Mouse (Mus musculus): ENCODE data around the gene Idnk. TPM values are rescaled to one million over a fixed set of nuclear protein-coding genes. Genes with fewer than 3 reads are reported as not detected.

Idnk gene
- 10 to 100 TPM; 31.2 to 31.6 TPM for total RNA-seq (2021)
- long read RNA-seq, experiment 1, transcript Idnk-202 (4 exons, 1,462 nt), result major isoform, 16 of 18 reads
- long read RNA-seq, experiment 1, partial matches to known transcripts, result 0 of 18 reads
- long read RNA-seq, experiment 1, other reads (novel, unspliced or antisense), result 1 of 18 reads
- long read RNA-seq, experiment 2, partial matches to known transcripts, result 1 of 9 reads
- long read RNA-seq, experiment 2, other reads (novel, unspliced or antisense), result 3 of 9 reads

DNA sequence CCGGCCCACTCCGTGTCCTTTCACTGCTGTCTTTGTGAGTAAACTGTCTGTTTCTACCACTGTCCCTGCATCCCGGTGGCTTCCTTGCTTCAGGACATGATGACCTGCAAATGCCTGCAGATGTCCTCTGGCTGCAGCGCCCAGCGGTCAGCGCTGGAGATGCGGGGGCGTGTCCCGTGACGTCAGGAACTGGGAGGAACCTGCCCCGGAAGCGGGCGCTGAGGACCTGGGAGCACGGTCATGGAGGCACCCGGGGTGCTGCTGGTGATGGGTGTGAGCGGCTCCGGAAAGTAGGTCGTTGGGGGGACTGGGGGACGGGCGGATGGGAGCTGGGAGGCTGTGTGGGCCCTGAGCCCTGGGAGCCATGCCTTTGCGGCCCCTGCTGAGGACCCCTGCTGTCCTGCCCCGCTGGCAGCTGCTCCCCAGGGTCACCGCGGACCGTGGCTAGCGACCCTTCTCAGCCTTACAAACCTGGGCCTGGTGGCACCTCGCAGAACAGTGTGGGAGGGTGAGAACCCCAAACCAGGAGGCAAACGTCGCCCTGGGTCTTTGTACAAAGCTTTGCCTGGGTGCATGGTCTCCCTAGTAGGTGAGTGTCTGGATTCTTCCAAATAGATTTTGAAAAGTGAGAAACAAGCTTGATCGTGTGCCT lies at the start of gene Idnk:
Gene Idnk (plus strand): TSS at position 203 of the 652 bp plus-strand sequence.
- Histone ChIP-seq H3K27ac (peak within 1 kb of the TSS; percentile 84), H3K4me3 (peak within 1 kb of the TSS; percentile 56)
- intact Hi-C loops (cut with DNase I), result loop anchor here (2.0 to 5.0 kb wide), 4 partner anchors 75 to 245 kb away; partner anchors contain the start of genes Hnrnpk and Rmi1
- DNase-seq (ENCODE audit: extremely low spot score in 1 of 2, low spot score in 2 of 2), result peak; percentile 83 to 88
- TF ChIP-seq CTCF (IDR thresholded peaks at IDR 0.05), result peak; percentile 11

DNA sequence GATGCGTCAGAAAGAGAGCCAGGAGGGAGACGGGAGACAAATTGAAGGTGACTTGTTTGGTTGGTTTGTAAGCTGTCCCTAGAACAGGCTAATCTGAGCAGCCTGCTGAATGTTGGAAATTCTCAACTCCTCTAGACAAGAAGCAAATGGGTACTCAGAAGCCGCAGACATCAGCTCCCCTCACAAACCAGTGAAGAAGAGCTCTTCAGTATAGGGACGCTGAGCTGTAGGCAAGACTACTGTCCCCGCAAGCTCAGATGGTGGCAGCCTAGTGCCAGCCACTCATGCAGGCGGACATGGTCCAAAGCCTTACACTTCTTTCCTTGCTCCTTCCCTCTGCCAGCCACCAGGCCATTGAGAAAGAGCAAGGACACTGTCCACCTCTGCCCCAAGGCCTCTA lies 46.1 kb upstream of the Idnk start:
- peak in 1 of 2 experiments; percentile 29 for DNase-seq (ENCODE audit: extremely low spot score in 1 of 2, low spot score in 2 of 2)
- intact Hi-C loops (cut with DNase I), result loop anchor here (5.0 kb wide), 1 partner anchor 79 kb away; no protein-coding TSS in a partner anchor
- H3K4me3 ChIP-seq, result peak overlapping the region; percentile 80
- H3K27ac ChIP-seq, result peak overlapping the region; percentile 94; the same call in 1 of the 2 replicates
- TF ChIP-seq CTCF (IDR thresholded peaks at IDR 0.05), result no peak

DNA sequence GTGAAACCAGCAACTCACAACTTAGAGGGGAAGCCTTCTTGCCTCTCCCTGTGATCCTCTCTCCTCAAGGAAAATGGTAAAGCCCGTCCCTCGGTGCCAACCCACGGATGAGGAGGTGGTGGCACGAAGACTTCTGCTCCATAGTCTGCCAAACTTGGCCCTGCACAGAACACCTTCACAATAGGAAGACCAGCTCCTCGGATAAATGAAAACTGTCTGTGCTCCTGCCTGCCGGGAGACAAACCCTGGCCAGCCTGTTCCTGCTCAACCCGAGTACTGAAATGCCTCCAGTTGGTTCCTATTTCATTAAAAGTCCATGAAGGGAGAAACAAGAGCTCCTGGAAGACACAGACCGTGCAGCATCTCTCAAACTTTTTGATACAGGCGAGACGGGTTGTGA lies 45.3 kb upstream of the Idnk start:
- peak overlapping the region; percentile 80 for H3K4me3 ChIP-seq
- intact Hi-C loops (cut with DNase I), result loop anchor here (5.0 kb wide), 1 partner anchor 80 kb away; no protein-coding TSS in a partner anchor
- H3K27ac ChIP-seq, result peak overlapping the region; percentile 94
- no peak for TF ChIP-seq CTCF (IDR thresholded peaks at IDR 0.05)
- peak; percentile 36 to 46 for DNase-seq (ENCODE audit: extremely low spot score in 1 of 2, low spot score in 2 of 2)

DNA sequence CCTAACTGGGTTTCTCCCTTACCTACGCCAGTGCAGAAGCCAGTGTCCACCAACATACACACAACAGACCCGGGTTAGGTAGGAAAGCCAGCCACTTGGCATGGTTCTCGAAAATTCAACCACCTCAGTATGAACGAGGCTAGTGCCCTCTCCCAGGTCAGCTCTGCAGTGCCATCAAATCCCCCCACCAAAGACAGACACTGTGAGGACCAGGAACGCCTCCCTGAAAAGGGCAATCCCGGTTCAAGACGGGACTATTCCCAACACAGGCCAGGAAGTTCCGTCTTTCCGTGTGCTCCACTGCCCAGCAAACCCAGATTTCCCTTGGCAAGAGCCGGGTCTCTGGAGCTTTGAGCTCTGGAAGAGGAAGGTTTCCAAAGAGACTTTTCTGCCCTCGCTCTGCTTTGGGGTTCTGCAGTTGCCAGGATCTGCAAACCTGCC lies 44.8 kb upstream of the Idnk start:
- intact Hi-C loops (cut with DNase I), result loop anchor here (1.0 to 5.0 kb wide), 3 partner anchors 39 to 100 kb away; no protein-coding TSS in a partner anchor
- no peak for TF ChIP-seq CTCF (IDR thresholded peaks at IDR 0.05)
- DNase-seq (ENCODE audit: extremely low spot score in 1 of 2, low spot score in 2 of 2), result no peak
- Histone ChIP-seq H3K4me3 (peak overlapping the region; percentile 80), H3K27ac (peak overlapping the region; percentile 94)

DNA sequence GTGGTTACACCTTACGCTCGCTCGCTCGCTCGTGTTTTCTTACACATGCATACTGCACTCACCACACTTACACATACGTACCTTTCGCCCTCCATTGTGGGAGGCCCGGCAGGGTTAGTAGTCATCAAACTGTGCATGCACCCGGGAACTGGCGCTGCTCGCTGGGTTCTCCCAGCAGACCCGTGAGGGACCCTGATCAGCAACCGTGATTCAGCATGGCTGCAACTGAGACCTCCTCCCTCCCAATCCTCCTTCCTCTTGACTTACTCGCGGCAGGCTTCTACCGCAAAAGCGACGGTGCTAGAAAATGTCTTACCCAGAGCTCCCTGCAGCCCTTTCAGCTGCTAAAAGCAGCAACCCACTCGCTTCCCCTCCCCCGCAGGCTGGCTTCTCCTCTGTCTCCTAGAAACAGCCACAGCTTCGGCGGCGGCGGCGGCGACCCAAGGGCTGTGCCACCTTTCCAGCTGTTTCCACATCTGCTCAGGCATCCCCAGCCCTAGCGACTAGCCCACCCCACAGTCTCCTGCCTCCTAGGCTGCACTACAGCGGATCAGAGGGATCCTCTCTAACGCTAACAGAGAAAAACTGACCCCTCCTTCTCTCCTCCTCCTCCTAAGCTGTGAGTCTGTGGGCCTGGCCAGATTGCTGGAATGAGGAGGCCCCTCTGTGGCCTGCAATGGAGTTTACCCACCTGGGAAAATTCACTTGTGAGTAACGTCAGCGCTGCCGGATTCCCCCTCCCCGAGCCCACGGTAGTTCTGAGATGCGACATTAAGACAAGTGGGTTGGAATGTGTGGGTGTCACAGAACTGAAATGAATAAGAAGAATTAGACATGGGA lies 44.2 kb upstream of the Idnk start, which contains the start of gene Klhl3:
Gene Klhl3 (minus strand): TSS at position 532 of the 840 bp plus-strand sequence.
- peak within 1 kb of the TSS; percentile 80 for H3K4me3 ChIP-seq
- DNase-seq (ENCODE audit: extremely low spot score in 1 of 2, low spot score in 2 of 2), result peak; percentile 82 to 86
- intact Hi-C loops (cut with DNase I), result loop anchor here (1.0 to 5.0 kb wide), 3 partner anchors 40 to 101 kb away; no protein-coding TSS in a partner anchor
- peak; percentile 16 for TF ChIP-seq CTCF (IDR thresholded peaks at IDR 0.05)
- peak within 1 kb of the TSS; percentile 94 for H3K27ac ChIP-seq

DNA sequence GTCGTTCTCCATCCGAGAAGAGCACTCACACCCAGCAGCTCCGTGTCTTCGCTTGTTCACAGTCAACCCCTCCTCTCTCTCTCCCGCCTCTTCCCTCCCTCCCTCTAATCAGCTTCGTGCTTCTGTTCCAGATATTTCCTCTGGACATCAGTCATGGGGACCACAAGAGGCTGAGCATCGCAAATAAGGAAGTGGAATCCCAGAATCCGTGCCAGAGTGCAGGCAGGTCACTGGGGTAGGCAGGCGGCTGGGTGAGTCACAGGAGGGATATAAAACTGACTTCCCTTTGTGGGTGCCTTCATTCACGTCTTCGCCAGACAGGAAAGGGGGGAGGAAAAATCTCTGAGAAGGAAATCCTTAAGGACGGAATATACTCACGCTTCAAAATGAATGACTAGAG lies 42.2 kb upstream of the Idnk start:
- Histone ChIP-seq H3K4me3 (no peak overlapping the region), H3K27ac (no peak overlapping the region)
- intact Hi-C loops (cut with DNase I), result no loop called here
- no peak for DNase-seq (ENCODE audit: extremely low spot score in 1 of 2, low spot score in 2 of 2)
- no peak for TF ChIP-seq CTCF (IDR thresholded peaks at IDR 0.05)

DNA sequence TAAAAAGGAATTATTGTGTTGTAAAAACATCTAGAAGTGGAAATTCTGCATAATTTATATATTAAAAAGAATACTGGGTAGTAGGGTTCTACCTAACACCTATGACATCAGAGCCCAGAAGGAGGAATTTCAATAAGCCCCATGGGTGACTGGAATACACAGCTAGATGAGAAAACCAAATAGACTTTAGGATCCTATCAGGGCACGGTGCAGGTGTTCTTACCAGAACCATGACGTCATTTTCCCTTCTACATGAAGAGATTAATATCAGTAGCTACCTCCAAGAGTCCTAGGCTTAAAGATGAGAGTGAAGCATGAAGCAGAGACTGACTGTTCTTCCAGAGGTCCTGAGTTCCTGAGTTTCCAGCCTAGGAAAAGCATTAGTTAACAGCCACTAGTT lies 40.6 kb upstream of the Idnk start:
- no peak for DNase-seq (ENCODE audit: extremely low spot score in 1 of 2, low spot score in 2 of 2)
- intact Hi-C loops (cut with DNase I), result no loop called here
- TF ChIP-seq CTCF (IDR thresholded peaks at IDR 0.05), result no peak
- Histone ChIP-seq H3K4me3 (no peak overlapping the region), H3K27ac (no peak overlapping the region)

DNA sequence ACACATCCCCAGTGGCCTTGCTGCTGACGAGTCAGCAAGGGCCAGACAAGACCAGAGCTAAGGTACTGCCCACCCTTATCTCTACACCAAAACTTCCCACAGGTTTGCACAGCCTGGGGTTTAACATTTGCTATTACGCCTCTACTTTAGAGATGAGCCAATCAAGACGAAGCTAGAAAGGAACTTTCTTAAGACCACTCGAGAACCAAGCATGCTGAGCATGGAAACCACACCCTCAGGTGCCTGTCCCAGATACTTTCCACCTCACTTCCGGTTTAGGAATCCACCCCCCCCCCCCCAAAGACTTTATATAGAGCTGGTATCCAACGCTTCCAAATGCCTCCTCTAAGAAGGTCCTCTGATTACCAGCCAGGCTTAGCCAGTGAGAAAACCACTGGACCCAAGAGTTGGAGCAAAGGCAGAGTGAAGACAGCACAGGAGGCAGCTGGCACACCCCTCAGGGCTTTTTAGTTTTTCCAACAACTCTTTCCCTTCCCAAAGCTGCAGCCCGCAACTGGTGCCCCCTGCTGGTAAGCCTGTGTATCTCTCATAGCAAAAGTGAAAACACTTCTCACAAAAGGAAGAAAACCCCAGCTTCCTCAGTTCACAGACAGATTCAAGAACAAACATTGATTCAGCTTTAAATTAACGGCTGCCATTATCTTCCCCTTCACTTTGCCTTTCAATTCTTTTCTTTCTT lies 40.0 kb upstream of the Idnk start:
- Histone ChIP-seq H3K27ac (no peak overlapping the region), H3K4me3 (no peak overlapping the region)
- TF ChIP-seq CTCF (IDR thresholded peaks at IDR 0.05), result peak; percentile 83
- DNase-seq (ENCODE audit: extremely low spot score in 1 of 2, low spot score in 2 of 2), result peak in 1 of 2 experiments; percentile 62
- intact Hi-C loops (cut with DNase I), result no loop called here

DNA sequence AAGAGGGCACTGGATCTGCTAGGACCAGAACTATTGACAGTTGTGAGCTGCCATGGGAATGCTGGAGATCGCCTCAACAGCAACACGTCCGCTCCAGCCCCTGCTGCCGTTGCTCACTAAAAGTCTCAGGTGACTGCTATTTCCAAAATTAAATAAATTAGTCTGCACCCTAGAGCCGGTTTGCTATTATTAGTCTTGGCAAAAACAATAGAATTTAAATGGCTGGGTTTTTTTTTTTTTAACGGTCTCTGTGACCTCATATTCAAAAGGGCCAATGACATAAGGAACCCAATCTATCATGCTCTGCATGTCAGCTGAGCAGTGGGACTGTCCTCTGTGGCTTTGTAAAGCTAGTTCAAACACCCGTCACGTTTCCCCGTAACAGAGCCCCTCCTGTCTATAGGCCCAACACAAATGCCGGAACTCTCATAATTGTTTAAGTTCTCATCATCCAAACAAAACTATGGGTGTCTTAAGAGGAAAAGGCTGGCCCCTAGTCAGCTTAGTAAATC lies 34.6 kb upstream of the Idnk start:
- intact Hi-C loops (cut with DNase I), result no loop called here
- TF ChIP-seq CTCF (IDR thresholded peaks at IDR 0.05), result no peak
- Histone ChIP-seq H3K4me3 (no peak overlapping the region), H3K27ac (no peak overlapping the region)
- DNase-seq (ENCODE audit: extremely low spot score in 1 of 2, low spot score in 2 of 2), result no peak

DNA sequence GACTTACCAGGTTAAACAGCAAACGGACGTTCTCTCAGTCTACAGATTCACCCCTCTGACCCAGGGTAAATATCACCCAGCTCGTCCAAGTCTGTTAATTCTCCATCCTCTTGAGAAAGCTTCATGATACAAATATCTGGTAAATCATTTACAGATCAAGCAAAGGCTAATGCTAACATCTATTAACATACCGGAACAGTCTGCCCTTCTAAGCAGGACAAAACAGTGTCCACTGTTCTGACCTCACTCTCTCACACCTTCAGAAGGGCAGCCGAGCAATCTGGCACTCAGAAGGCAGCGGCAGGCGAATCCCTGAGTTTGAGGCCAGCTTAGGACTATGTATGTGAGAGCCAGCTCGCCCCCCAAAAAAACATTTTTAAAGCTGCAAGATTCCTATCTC lies 34.1 kb upstream of the Idnk start:
- H3K27ac ChIP-seq, result no peak overlapping the region
- H3K4me3 ChIP-seq, result no peak overlapping the region
- TF ChIP-seq CTCF (IDR thresholded peaks at IDR 0.05), result no peak
- intact Hi-C loops (cut with DNase I), result no loop called here
- no peak for DNase-seq (ENCODE audit: extremely low spot score in 1 of 2, low spot score in 2 of 2)

DNA sequence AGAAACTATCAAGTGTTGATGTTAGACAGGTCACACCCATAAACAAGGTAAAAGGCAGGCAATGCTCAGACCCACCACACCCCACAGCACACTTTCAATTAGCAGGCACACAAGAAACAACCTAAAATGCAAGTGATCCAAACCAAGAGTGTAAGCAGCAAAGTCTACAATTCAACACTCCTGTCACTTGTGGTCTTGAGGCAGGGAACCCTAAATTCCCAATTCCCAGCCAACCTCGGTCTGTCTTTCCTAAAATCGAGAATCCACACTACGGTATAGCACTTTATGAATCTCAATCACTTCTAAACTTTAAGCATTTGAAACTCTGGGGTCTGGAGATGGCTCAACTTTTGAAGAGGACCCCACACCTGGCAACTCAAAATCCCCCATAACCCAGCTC lies 33.2 kb upstream of the Idnk start:
- TF ChIP-seq CTCF (IDR thresholded peaks at IDR 0.05), result no peak
- no peak overlapping the region for H3K4me3 ChIP-seq
- intact Hi-C loops (cut with DNase I), result no loop called here
- H3K27ac ChIP-seq, result no peak overlapping the region
- no peak for DNase-seq (ENCODE audit: extremely low spot score in 1 of 2, low spot score in 2 of 2)
